Mouse (Mus musculus): ENCODE measurements around the gene Pls3. TPM values are rescaled to one million over a fixed set of nuclear protein-coding genes. Genes with fewer than 3 reads are reported as not detected.

The Pls3 gene
- 49.6 TPM for polyA plus RNA-seq (2014; fragmentation: Illumina TruSeq; extraction: RNeasy Lipid Tissue Mini Kit (QIAGEN cat#74804); ENCODE audit: low read depth, low replicate concordance)

DNA sequence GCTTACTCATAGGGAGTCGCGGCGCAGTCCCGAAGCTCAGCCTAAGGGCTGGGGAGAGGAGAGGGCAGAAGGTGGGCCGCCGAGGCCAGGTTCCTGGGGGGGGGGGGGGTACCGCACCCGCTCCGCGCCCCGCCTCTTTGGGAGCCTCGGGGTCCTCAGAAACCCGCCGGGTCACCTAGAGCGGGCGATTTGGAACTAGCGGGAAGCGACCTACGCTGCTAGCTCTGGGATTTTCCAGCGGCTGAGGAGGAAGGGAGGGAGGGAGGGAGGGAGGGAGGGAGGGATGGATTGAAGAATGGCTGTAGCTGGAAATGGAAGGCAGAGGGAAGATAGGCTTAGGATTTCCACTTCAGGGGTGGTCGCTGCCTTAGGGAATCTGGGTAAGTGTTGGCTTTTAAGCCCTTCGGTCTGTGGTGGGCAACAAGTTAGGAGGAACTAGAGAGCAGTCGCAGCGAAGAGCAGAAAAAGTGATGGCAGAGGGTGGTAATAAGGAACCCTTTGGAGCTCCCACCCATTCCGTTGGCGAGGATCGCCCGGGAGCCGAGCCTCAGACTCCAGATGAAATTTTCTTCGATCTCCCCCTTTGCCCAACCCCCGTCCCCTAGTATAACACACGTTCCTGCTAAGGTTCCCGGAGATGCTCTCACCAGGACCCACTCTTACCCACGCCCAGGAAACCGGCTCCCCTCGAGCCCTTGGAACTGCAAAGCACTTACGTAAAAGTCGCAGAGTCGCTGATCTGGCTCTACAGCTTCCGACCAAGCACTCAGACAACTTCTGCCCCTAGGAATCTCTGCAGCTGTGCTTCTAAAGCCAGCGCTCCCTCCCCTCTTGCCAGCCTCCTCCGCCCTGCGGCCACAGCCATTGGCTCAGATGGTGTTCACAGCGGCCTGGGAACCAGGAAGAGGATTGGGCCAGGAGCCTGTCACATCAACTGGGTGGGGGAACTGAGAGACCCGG, at the start of gene Pls3:
TSS of gene Pls3 (minus strand) at position 851 of the 960 bp plus-strand sequence.

All from heart, adult 10 weeks (tissue).